Mouse (Mus musculus) kidney, postnatal 0 days (tissue): ENCODE data around the gene Gpt2. TPM values are rescaled to one million over a fixed set of nuclear protein-coding genes. Genes with fewer than 3 reads are reported as not detected.
A peak's percentile ranks its signal among the peaks of the same experiment; 100 is the strongest.

Experiments used
- ATAC-seq: fragments of 200-750 bp; cut with Nextera tagmentation; replicated peaks from 2 replicates; pipeline ENCODE4 v1.8.0; 2017; ENCODE audit warnings: low read depth, moderate number of reproducible peaks, moderate TSS enrichment, moderate library complexity; ENCODE audit not compliant: low FRiP score
- DNase-seq: peaks from one replicate; pipeline ENCODE4 v3.0.0-alpha.2; 2016; ENCODE audit warnings: low spot score
- H3K27ac ChIP-seq: fragments of 300-500 bp; sonication (generic); 2 replicates; pipeline ENCODE4 v1.5.1; 2014; ENCODE audit warnings: mild to moderate bottlenecking
- H3K27me3 ChIP-seq: fragments of 300-500 bp; sonication (generic); 2 replicates; pipeline ENCODE4 v1.6.1; 2014; ENCODE audit warnings: low read length, mixed read lengths; ENCODE audit not compliant: insufficient read depth
- H3K36me3 ChIP-seq: fragments of 300-500 bp; sonication (generic); 2 replicates; pipeline ENCODE4 v1.6.1; 2014; ENCODE audit warnings: low read length, mixed read lengths; ENCODE audit not compliant: insufficient read depth
- H3K4me1 ChIP-seq: fragments of 300-500 bp; sonication (generic); replicated peaks from 2 replicates; pipeline ENCODE4 v1.6.1; 2014; ENCODE audit warnings: antibody characterized with exemption, low read length, mixed read lengths; ENCODE audit not compliant: insufficient read depth
- H3K4me2 ChIP-seq: fragments of 300-500 bp; sonication (generic); 2 replicates; pipeline ENCODE4 v1.6.1; 2014; ENCODE audit warnings: mild to moderate bottlenecking, low read length, moderate library complexity, mixed read lengths
- H3K4me3 ChIP-seq: fragments of 300-500 bp; sonication (generic); replicated peaks from 2 replicates; pipeline ENCODE4 v1.5.1; 2014; ENCODE audit warnings: low read depth, low read length
- H3K9ac ChIP-seq: fragments of 300-500 bp; sonication (generic); 2 replicates; pipeline ENCODE4 v1.6.1; 2014; ENCODE audit warnings: low read depth, low read length
- H3K9me3 ChIP-seq: fragments of 300-500 bp; sonication (generic); replicated peaks from 2 replicates; pipeline ENCODE4 v1.6.1; 2016; ENCODE audit warnings: low read length, inconsistent platforms, mixed read lengths
- CTCF ChIP-seq: IDR thresholded peaks from 2 replicates; pipeline ENCODE4 v1.5.1; 2016; ENCODE audit warnings: antibody characterized with exemption, low read depth, mild to moderate bottlenecking, moderate library complexity
- WGBS: fragments of 180-500 bp; shearing (Covaris S2); extraction: QIAGEN DNeasy Blood & Tissue Kit; methylation state at CpG from one replicate; pipeline ENCODE4 v1.1.7; 2014; 5-methylcytosine and 5-hydroxymethylcytosine counted together
- polyA plus RNA-seq: library from polyadenylated mRNA; unstranded; fragments of >200 nt; fragmentation: Nextera tagmentation; extraction: Ambion mirVana; gene quantifications from 2 replicates; pipeline ENCODE4 v1.2.1, GENCODE M21; 2015

Gpt2 gene
- polyA plus RNA-seq, 1 experiment from 2014 or later, result 10.6 TPM

DNA sequence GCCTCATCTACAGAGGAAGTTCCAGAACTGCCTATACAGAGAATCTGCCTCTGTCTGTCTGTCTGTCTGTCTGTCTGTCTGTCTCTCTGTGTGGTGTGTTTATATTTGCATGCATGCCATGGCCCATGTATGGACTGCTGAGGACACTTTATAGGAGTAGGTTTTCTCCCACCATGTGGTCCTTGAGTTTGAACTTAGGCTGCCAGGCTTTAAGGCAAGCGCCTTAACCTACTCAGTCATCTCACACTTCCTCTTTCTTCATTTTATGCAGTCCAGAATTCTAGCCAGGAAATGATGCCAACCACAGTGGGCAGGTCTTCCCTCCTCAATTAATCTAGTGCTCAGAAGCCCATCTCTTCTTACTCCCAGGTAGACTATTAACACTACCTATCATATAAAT lies 66.8 kb downstream of the Gpt2 start:
- ATAC-seq (no peak), DNase-seq (no peak)
- WGBS, result 77% methylated on average over 1 of the region's 1 CpGs
- H3K27me3 ChIP-seq, result no peaks in the 10 kb centered on the region
- H3K36me3 ChIP-seq, result no peaks in the 10 kb centered on the region
- H3K4me2 ChIP-seq, result no peak overlapping the region
- 0 out of 2 replicates have a peak, but pooled peaks cover 3% of the 10 kb centered on the region for H3K4me1 ChIP-seq
- no peak for TF ChIP-seq CTCF
- no peak overlapping the region for H3K27ac ChIP-seq
- no peak overlapping the region for H3K9ac ChIP-seq
- no peak overlapping the region for H3K4me3 ChIP-seq
- H3K9me3 ChIP-seq, result no peaks in the 10 kb centered on the region

DNA sequence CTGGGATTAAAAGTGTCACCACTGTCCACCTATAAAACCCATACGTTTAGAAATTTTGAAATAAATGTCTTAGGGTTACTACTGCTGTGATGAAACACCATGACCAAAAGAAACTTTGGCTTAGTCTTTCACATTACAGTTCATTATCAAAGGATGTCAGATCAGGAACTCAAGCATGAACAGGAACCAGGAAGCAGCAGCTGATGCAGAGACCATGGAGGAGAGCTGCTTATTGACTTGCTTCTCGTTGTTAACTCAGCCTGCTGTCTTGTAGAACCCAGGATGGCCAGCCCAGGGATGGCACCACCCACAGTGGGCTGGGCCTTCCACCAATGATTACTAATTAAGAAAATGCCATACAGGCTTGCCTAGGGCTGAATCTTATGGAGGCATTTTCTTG lies 67.6 kb downstream of the Gpt2 start:
- ATAC-seq (no peak), DNase-seq (no peak)
- Histone ChIP-seq H3K4me1 (0 out of 2 replicates have a peak, but pooled peaks cover 3% of the 10 kb centered on the region), H3K9me3 (no peaks in the 10 kb centered on the region), H3K27ac (no peak overlapping the region), H3K4me3 (no peak overlapping the region), H3K27me3 (no peaks in the 10 kb centered on the region), H3K4me2 (no peak overlapping the region), H3K36me3 (no peaks in the 10 kb centered on the region), H3K9ac (no peak overlapping the region)
- WGBS, result 48% methylated on average over 2 of the region's 2 CpGs
- TF ChIP-seq CTCF, result no peak

DNA sequence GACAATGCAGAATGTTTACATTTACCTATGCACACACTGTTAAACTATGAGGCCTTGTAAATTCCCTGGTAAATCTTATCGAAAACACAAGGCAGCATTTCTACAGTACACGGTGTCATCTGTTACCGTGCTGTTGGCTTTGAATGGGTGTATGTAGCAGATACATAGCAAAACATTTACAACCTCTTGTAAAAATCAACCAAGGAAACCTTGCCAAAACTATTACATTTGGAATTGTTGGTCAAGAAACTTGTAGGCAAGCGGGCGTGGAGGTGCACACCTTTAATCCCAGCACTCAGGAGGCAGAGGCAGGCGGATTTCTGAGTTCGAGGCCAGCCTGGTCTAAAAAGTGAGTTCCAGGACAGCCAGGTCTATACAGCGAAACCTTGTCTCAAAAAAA lies 71.0 kb downstream of the Gpt2 start:
- WGBS, result 95% methylated on average over 8 of the region's 8 CpGs
- H3K27ac ChIP-seq, result no peak overlapping the region
- TF ChIP-seq CTCF, result no peak
- H3K27me3 ChIP-seq, result no peaks in the 10 kb centered on the region
- no peak overlapping the region for H3K9ac ChIP-seq
- no peaks in the 10 kb centered on the region for H3K4me1 ChIP-seq
- H3K4me2 ChIP-seq, result no peak overlapping the region
- no peak overlapping the region for H3K4me3 ChIP-seq
- DNase-seq (no peak), ATAC-seq (no peak)
- H3K36me3 ChIP-seq, result no peaks in the 10 kb centered on the region
- H3K9me3 ChIP-seq, result no peaks in the 10 kb centered on the region

DNA sequence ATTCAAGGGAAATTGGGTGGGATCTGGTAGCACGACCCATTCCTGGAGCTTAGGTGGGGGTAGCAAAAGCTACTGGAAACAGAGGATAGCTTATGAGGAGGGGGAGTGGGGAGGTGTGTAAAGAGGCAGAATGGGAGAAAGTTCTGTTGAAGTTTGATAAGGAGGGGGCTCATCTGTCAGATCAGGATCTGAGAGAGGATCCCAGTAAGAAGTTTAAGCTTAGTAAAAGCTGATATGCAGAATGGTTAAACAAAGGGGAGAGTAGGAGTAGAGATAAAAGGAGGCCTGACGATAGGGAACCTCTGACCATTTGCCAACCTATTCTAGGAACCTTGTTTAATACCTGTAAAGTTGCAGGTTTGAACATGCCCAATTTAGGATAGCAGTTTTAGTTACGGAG lies 72.8 kb downstream of the Gpt2 start:
- Histone ChIP-seq H3K4me1 (no peaks in the 10 kb centered on the region), H3K9me3 (no peaks in the 10 kb centered on the region), H3K27ac (no peak overlapping the region), H3K27me3 (no peaks in the 10 kb centered on the region), H3K4me2 (no peak overlapping the region), H3K36me3 (no peaks in the 10 kb centered on the region), H3K4me3 (no peak overlapping the region), H3K9ac (no peak overlapping the region)
- DNase-seq (no peak), ATAC-seq (no peak)
- no peak for TF ChIP-seq CTCF
- WGBS, result 83% methylated on average over 3 of the region's 3 CpGs

DNA sequence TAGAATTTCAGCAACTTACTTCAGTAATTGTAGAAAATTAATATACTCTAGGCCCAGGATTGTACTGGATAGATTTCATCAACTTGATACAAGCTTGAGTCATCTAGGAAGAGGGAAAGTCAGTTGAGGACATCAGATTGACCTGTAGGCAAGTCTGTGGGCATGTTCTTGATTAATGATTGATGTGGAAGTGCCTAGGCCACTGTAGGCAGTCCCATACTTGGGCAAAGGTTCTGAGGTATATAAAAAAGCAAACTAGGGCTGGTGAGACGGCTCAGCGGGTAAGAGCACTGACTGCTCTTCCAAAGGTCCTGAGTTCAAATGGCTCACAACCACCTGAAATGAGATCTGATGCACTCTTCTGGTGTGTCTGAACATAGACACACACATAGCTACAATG lies 75.4 kb downstream of the Gpt2 start:
- H3K36me3 ChIP-seq, result no peaks in the 10 kb centered on the region
- no peak overlapping the region for H3K27ac ChIP-seq
- ATAC-seq (peak; percentile 73; the same call in 1 of the 2 replicates), DNase-seq (no peak)
- no peak overlapping the region for H3K4me3 ChIP-seq
- no peaks in the 10 kb centered on the region for H3K27me3 ChIP-seq
- H3K9me3 ChIP-seq, result no peaks in the 10 kb centered on the region
- WGBS, result 73% methylated on average over 2 of the region's 2 CpGs
- no peaks in the 10 kb centered on the region for H3K4me1 ChIP-seq
- no peak overlapping the region for H3K4me2 ChIP-seq
- no peak overlapping the region for H3K9ac ChIP-seq
- TF ChIP-seq CTCF, result no peak

DNA sequence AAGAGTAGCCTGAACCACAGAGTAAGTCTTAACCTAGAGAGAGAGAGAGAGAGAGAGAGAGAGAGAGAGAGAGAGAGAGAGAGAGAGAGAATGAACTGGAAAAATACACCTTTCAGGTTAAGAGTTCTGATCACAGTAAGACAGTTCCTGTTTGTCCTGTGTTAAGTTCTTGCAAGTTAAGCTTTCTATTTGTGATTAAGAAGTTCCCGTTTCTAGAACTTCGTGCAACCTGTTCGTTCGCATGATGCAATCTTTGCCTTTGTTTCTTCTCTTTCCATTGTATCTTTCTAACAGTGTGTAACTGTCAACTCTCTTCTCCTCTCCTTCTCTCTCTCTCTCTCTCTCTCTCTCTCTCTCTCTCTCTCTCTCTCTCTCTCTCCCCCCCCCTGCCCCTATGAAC lies 78.1 kb downstream of the Gpt2 start:
- TF ChIP-seq CTCF, result no peak
- no peaks in the 10 kb centered on the region for H3K4me1 ChIP-seq
- WGBS, result 91% methylated on average over 4 of the region's 4 CpGs
- DNase-seq (no peak), ATAC-seq (no peak)
- H3K4me2 ChIP-seq, result no peak overlapping the region
- no peaks in the 10 kb centered on the region for H3K36me3 ChIP-seq
- no peaks in the 10 kb centered on the region for H3K9me3 ChIP-seq
- H3K27me3 ChIP-seq, result no peaks in the 10 kb centered on the region
- no peak overlapping the region for H3K27ac ChIP-seq
- H3K4me3 ChIP-seq, result no peak overlapping the region
- H3K9ac ChIP-seq, result no peak overlapping the region

DNA sequence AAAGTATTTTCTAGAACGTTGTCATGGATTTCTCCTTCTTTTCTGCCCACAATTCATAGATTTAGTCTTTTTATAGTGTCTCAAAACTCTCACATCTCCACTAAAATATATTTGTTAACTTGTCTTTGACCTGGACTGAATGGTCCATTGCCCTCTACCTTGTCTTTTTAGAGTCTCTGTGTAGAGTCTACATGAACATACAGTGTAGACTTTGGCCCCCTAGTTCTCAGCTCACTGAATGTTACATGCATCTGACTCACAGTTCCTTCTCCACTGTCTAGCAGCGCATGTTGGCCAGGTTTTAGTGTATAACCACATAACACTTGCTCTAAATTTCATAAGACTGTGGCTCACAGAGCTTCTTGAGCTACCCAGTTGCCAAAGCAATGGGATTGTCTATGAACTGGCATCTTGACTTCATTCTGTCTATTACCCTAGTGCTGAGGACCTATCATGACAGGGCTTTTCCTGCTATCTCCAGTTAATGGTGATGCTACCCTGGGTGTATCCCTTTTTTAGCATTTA lies 81.7 kb downstream of the Gpt2 start:
- H3K36me3 ChIP-seq, result no peaks in the 10 kb centered on the region
- WGBS, result 86% methylated on average over 2 of the region's 2 CpGs
- H3K27me3 ChIP-seq, result no peaks in the 10 kb centered on the region
- no peak for DNase-seq
- no peak overlapping the region for H3K9ac ChIP-seq
- H3K4me1 ChIP-seq, result no peaks in the 10 kb centered on the region
- no peak for TF ChIP-seq CTCF
- no peak overlapping the region for H3K27ac ChIP-seq
- no peaks in the 10 kb centered on the region for H3K9me3 ChIP-seq
- ATAC-seq, result peak; percentile 43; the same call in 1 of the 2 replicates
- H3K4me3 ChIP-seq, result no peak overlapping the region
- no peak overlapping the region for H3K4me2 ChIP-seq

Other genes with a start within 250 kb of the Gpt2 start
- gene Orc6, start 192.9 kb upstream of the Gpt2 start, polyA plus RNA-seq, result 66.0 and 67.7 TPM in 2 replicates
- gene Vps35, start 192.8 kb upstream of the Gpt2 start, polyA plus RNA-seq, result 128 and 137 TPM in 2 replicates
- 2.4 TPM in 2 replicates for gene Mylk3, start 106.2 kb upstream of the Gpt2 start, polyA plus RNA-seq
- 46.8 and 51.2 TPM in 2 replicates for gene 4921524J17Rik, start 59.7 kb upstream of the Gpt2 start, polyA plus RNA-seq
- gene Dnaja2, start 62.8 kb downstream of the Gpt2 start, polyA plus RNA-seq, result 143 and 155 TPM in 2 replicates
- gene Neto2, start 208.3 kb downstream of the Gpt2 start, polyA plus RNA-seq, result 10.6 and 10.8 TPM in 2 replicates